Mouse (Mus musculus) limb, embryonic 12.5 days (tissue): ENCODE results near the gene 5330417C22Rik. TPM values are rescaled to one million over a fixed set of nuclear protein-coding genes. Genes with fewer than 3 reads are reported as not detected.
"Not testable (repeated sequence)": the region's sequence is repeated elsewhere in the genome, so short reads cannot be mapped to it uniquely, and the experiment has no call there.

Experiments used
- ATAC-seq: fragments of 200-750 bp; cut with Nextera tagmentation; 2 replicates; pipeline ENCODE4 v1.8.0; 2017; ENCODE audit warnings: low read depth, moderate TSS enrichment; ENCODE audit not compliant: insufficient number of reproducible peaks, insufficient read depth, low FRiP score, low TSS enrichment
- H3K27ac ChIP-seq: fragments of 300-500 bp; sonication (generic); 2 replicates; pipeline ENCODE4 v1.5.1; 2016; ENCODE audit warnings: mild to moderate bottlenecking, moderate library complexity
- H3K27me3 ChIP-seq: fragments of 300-500 bp; sonication (generic); 2 replicates; pipeline ENCODE4 v1.6.1; 2016; ENCODE audit warnings: mild to moderate bottlenecking, moderate library complexity
- H3K36me3 ChIP-seq: fragments of 300-500 bp; sonication (generic); 2 replicates; pipeline ENCODE4 v1.6.1; 2016; ENCODE audit warnings: mild to moderate bottlenecking, moderate library complexity
- H3K4me1 ChIP-seq: fragments of 300-500 bp; sonication (generic); replicated peaks from 2 replicates; pipeline ENCODE4 v1.6.1; 2016
- H3K4me2 ChIP-seq: fragments of 300-500 bp; sonication (generic); 2 replicates; pipeline ENCODE4 v1.6.1; 2016; ENCODE audit warnings: mild to moderate bottlenecking, moderate library complexity
- H3K4me3 ChIP-seq: fragments of 300-500 bp; sonication (generic); replicated peaks from 2 replicates; pipeline ENCODE4 v1.5.1; 2016; ENCODE audit warnings: mild to moderate bottlenecking
- H3K9ac ChIP-seq: fragments of 300-500 bp; sonication (generic); replicated peaks from 2 replicates; pipeline ENCODE4 v1.6.1; 2016; ENCODE audit warnings: mild to moderate bottlenecking, moderate library complexity
- H3K9me3 ChIP-seq: fragments of 300-500 bp; sonication (generic); 2 replicates; pipeline ENCODE4 v1.6.1; 2016; ENCODE audit warnings: mild to moderate bottlenecking, moderate library complexity
- WGBS: fragments of 180-500 bp; shearing (Covaris S2); methylation state at CpG from one replicate; pipeline ENCODE4 v1.1.7; 2016; 5-methylcytosine and 5-hydroxymethylcytosine counted together
- polyA plus RNA-seq: library from polyadenylated mRNA; unstranded; fragments of >200 nt; fragmentation: Nextera tagmentation; extraction: Ambion mirVana; gene quantifications from 2 replicates; pipeline ENCODE4 v1.2.1, GENCODE M21; 2016

Gene 5330417C22Rik
- polyA plus RNA-seq, 1 experiment from 2014 or later, result 0.21 TPM

- Histone ChIP-seq H3K4me2 (no peak overlapping the region), H3K9me3 (no peaks in the 10 kb centered on the region), H3K36me3 (no peaks in the 10 kb centered on the region), H3K4me1 (no peaks in the 10 kb centered on the region), H3K27ac (no peak overlapping the region), H3K4me3 (no peak overlapping the region), H3K9ac (no peak overlapping the region), H3K27me3 (peaks cover 3% of the 10 kb centered on the region; the same call in 1 of the 2 replicates)
- 91% methylated on average over 4 of the region's 4 CpGs for WGBS
- ATAC-seq, result no peak
These were observed 12.9 kb downstream of the 5330417C22Rik start for GRCm38 (mm10) chr3:108523415-108523814.

- Histone ChIP-seq H3K36me3 (no peaks in the 10 kb centered on the region), H3K4me2 (no peak overlapping the region), H3K9me3 (no peaks in the 10 kb centered on the region), H3K4me1 (no peaks in the 10 kb centered on the region), H3K27me3 (peaks cover under 1% of the 10 kb centered on the region; the same call in 1 of the 2 replicates), H3K9ac (no peak overlapping the region), H3K4me3 (no peak overlapping the region), H3K27ac (no peak overlapping the region)
- no peak for ATAC-seq
- WGBS, result 56% methylated on average over 4 of the region's 4 CpGs
These were observed 18.1 kb downstream of the 5330417C22Rik start for GRCm38 (mm10) chr3:108518276-108518675.

- no peak overlapping the region for H3K4me3 ChIP-seq
- no peaks in the 10 kb centered on the region for H3K36me3 ChIP-seq
- H3K9me3 ChIP-seq, result no peaks in the 10 kb centered on the region
- H3K27me3 ChIP-seq, result no peaks in the 10 kb centered on the region
- peaks cover 18% of the 10 kb centered on the region for H3K4me1 ChIP-seq
- H3K9ac ChIP-seq, result no peak overlapping the region
- 73% methylated on average over 3 of the region's 3 CpGs for WGBS
- H3K4me2 ChIP-seq, result no peak overlapping the region
- no peak for ATAC-seq
- no peak overlapping the region for H3K27ac ChIP-seq
These were observed 22.9 kb downstream of the 5330417C22Rik start for GRCm38 (mm10) chr3:108513465-108513864.

DNA sequence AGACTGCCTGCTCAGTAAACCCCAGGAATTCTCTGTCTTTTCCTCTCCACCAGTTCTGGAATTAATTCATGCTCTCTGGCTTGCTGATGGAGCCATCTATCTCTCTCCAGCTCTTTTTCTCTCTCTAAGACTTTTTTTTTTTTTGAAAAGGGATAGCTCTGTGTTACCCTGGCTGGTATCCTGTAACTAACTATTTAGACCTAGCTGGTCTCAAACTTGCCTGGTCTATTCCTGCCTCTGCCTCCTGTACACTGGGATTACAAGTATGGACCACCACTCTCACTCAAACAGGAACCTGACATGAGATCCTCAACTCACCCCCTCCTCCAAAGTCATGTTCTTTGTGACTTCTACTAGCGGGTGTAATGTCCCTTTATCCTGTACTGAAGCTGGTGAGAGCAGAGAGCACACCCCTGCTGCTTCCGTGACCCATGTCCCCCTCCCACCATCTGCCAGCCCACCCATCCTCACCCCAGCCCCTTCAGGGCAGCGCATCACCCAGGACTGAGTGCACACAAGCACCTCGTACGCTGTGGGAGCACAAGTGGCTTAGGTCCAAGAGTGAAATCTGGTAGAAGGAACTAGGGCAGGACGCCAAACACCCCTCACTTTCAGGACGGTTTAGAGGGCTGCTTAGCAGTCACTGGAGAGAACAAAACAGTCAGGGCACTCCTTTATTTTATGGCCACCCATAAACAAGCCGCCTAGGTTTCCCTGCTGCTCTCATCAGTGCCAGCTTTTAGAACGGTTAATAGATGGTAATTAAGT, 25.4 kb downstream of the 5330417C22Rik start:
- H3K36me3 ChIP-seq, result no peaks in the 10 kb centered on the region
- H3K4me3 ChIP-seq, result no peak overlapping the region
- H3K4me1 ChIP-seq, result peaks cover 26% of the 10 kb centered on the region
- H3K9me3 ChIP-seq, result no peaks in the 10 kb centered on the region
- H3K27ac ChIP-seq, result peak overlapping the region; percentile 77
- H3K9ac ChIP-seq, result no peak overlapping the region
- no peak for ATAC-seq
- H3K27me3 ChIP-seq, result no peaks in the 10 kb centered on the region
- WGBS, result 6% methylated on average over 9 of the region's 9 CpGs
- peak overlapping the region; percentile 41 for H3K4me2 ChIP-seq

- Histone ChIP-seq H3K9me3 (no peaks in the 10 kb centered on the region), H3K27me3 (no peaks in the 10 kb centered on the region), H3K9ac (no peak overlapping the region), H3K27ac (no peak overlapping the region), H3K4me2 (no peak overlapping the region), H3K4me3 (no peak overlapping the region), H3K36me3 (no peaks in the 10 kb centered on the region), H3K4me1 (peaks cover 26% of the 10 kb centered on the region)
- ATAC-seq, result no peak
- 63% methylated on average over 1 of the region's 2 CpGs for WGBS
These were observed 26.2 kb downstream of the 5330417C22Rik start for GRCm38 (mm10) chr3:108510156-108510555.

DNA sequence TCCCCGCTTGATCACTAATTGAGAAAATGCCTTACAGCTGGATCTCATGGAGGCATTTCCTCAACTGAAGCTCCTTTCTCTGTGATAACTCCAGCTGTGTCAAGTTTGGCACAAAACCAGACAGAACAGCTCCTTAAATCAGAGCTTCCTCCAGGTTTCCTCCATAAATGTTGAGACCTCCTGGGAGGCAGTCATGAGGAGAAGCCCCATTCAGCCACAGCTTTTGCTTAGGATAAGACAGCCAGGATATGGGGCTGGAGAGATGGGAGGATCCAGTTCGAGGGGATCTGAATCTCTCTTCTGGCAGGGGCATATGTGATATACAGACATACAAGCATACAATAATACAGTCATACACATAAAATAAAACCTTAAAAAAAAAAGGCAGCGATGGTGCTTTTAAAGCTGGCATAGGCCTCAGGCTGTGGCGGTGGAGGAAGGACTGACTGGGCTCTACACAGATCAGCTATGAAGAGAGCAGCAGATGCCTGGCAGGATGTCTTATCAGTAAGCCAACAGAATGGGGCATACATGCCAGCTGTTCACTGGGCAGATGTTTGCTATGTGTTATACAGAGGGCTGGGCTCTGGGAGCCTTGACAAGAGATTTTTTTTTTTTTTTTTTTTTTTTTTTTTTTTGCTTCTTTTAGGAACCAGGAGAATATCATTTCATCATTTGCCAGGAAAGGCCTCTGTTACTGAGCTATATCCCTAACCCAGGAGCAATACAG, 27.4 kb downstream of the 5330417C22Rik start:
- WGBS, result 60% methylated on average over 4 of the region's 4 CpGs
- H3K36me3 ChIP-seq, result no peaks in the 10 kb centered on the region
- peaks cover 26% of the 10 kb centered on the region for H3K4me1 ChIP-seq
- no peaks in the 10 kb centered on the region for H3K9me3 ChIP-seq
- no peak for ATAC-seq
- H3K27me3 ChIP-seq, result no peaks in the 10 kb centered on the region
- H3K9ac ChIP-seq, result no peak overlapping the region
- no peak overlapping the region for H3K4me3 ChIP-seq
- no peak overlapping the region for H3K27ac ChIP-seq
- no peak overlapping the region for H3K4me2 ChIP-seq

DNA sequence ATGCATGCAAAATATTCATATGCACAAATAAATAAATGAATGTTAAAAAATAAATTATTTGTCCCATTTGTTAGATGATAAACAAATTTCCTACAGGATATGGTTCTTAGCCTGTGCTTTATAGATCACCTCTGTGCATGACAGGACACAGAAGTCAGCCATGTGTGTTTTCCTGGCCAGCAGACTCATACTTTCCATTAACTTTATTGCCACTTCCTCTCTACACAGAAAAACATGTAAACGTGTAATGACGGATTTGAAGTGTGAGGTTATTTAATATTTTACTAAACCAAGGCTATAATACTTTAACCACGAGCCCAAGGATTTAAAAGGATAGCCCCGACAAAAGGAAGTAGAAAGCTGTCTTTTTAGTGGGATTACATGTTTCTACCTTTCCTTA, 32.4 kb downstream of the 5330417C22Rik start:
- Histone ChIP-seq H3K27ac (no peak overlapping the region), H3K4me1 (0 out of 2 replicates have a peak, but pooled peaks cover 12% of the 10 kb centered on the region), H3K4me2 (no peak overlapping the region), H3K9me3 (no peaks in the 10 kb centered on the region), H3K36me3 (no peaks in the 10 kb centered on the region), H3K9ac (no peak overlapping the region), H3K4me3 (no peak overlapping the region), H3K27me3 (no peaks in the 10 kb centered on the region)
- 60% methylated on average over 4 of the region's 4 CpGs for WGBS
- ATAC-seq, result no peak

DNA sequence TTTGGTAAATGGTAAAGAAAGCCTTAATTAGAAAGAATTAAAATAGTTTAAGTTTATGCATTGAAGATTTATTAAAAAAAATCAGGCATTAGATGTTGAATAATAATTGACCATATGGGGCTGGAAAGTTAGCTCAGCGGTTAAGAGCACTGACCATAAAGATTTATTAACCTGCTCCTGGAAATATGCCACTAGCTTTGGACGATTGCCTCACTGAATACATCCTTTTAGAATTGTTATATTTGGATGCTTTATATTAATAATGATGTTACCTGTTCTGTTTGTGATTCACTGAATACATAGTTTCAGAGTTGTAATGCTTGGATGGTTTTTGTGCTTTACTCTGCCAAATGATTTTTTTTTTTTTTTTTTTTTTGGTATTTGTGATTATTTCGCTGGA, 34.9 kb downstream of the 5330417C22Rik start:
- not testable (repeated sequence) for H3K9me3 ChIP-seq, H3K36me3 ChIP-seq, H3K4me2 ChIP-seq, H3K27ac ChIP-seq, H3K4me1 ChIP-seq, H3K9ac ChIP-seq, H3K27me3 ChIP-seq, ATAC-seq, H3K4me3 ChIP-seq
- 72% methylated on average over 3 of the region's 3 CpGs for WGBS

DNA sequence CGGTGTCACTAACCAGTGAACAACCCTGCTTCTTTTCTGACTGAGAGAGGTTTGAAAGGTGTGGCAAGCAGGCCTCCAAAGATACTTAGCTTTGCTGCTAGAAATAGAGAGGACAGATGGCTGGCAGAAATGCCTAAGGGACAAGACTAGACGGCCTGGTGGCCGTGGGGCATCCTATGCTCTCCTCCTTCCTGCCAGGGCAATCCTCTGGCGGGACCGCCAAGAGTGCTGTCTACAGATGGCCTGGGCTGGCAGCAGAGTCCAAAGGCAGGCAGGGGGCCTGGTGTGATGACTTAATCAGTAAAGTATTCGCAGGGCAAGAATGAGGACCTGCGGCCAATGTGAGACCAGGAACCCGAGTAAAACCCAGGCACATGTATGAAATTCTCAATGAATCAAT, 36.5 kb downstream of the 5330417C22Rik start:
- H3K27me3 ChIP-seq, result no peaks in the 10 kb centered on the region; the same call in 1 of the 2 replicates
- WGBS, result 72% methylated on average over 8 of the region's 8 CpGs
- ATAC-seq, result no peak

GRCm38 (mm10) chr3:108497602-108498001, 38.7 kb downstream of the 5330417C22Rik start:
- H3K27me3 ChIP-seq, result no peaks in the 10 kb centered on the region; the same call in 1 of the 2 replicates
- H3K4me3 ChIP-seq, result no peak overlapping the region
- no peak overlapping the region for H3K9ac ChIP-seq
- no peaks in the 10 kb centered on the region for H3K36me3 ChIP-seq
- H3K4me2 ChIP-seq, result no peak overlapping the region
- no peaks in the 10 kb centered on the region for H3K9me3 ChIP-seq
- no peak for ATAC-seq
- H3K4me1 ChIP-seq, result peaks cover 16% of the 10 kb centered on the region
- WGBS, result 36% methylated on average over 9 of the region's 9 CpGs
- no peak overlapping the region for H3K27ac ChIP-seq

More for the DNA sequence above, 36.5 kb downstream of the 5330417C22Rik start:
- Histone ChIP-seq H3K4me2 (no peak overlapping the region), H3K27ac (no peak overlapping the region), H3K4me3 (no peak overlapping the region), H3K9ac (no peak overlapping the region), H3K9me3 (no peaks in the 10 kb centered on the region), H3K36me3 (no peaks in the 10 kb centered on the region), H3K4me1 (peaks cover 16% of the 10 kb centered on the region)

- Histone ChIP-seq H3K9me3 (no peaks in the 10 kb centered on the region), H3K4me3 (no peak overlapping the region), H3K27me3 (peaks cover 5% of the 10 kb centered on the region), H3K4me1 (peaks cover 16% of the 10 kb centered on the region), H3K27ac (no peak overlapping the region), H3K9ac (no peak overlapping the region), H3K4me2 (no peak overlapping the region), H3K36me3 (no peaks in the 10 kb centered on the region)
- ATAC-seq, result no peak
- WGBS, result 28% methylated on average over 4 of the region's 4 CpGs
These were observed 40.9 kb downstream of the 5330417C22Rik start for GRCm38 (mm10) chr3:108495486-108495885.
